Mouse (Mus musculus): ENCODE results near the gene Slc8a1.

- TF ChIP-seq CTCF (IDR thresholded peaks at IDR 0.05; ENCODE audit: low read depth) (no peak), EP300 (IDR thresholded peaks at IDR 0.05; ENCODE audit: low read depth) (no peak)
Measured at GRCm38 (mm10) chr17:81391478-81391877, 346.7 kb downstream of the Slc8a1 start.

Data from liver, postnatal 0 days (tissue).